Mouse (Mus musculus): ENCODE data around the gene Tmem213. TPM values are rescaled to one million over a fixed set of nuclear protein-coding genes. Genes with fewer than 3 reads are reported as not detected.

Tmem213 gene
- polyA plus RNA-seq, 1 experiment from 2014 or later: 37.4 TPM

GRCm38 (mm10) chr6:38087242-38088026, 21.6 kb upstream of the Tmem213 start:
- H3K4me2 ChIP-seq: no peak overlapping the region
- H3K36me3 ChIP-seq: no peaks in the 10 kb centered on the region
- H3K9me3 ChIP-seq (replicated peaks): no peaks in the 10 kb centered on the region
- no peak overlapping the region for H3K27ac ChIP-seq
- 87% methylated on average over 9 of the region's 9 CpGs for WGBS
- peaks cover 6% of the 10 kb centered on the region; the same call in 1 of the 2 replicates for H3K4me1 ChIP-seq
- no peak overlapping the region for H3K4me3 ChIP-seq (replicated peaks)
- H3K27me3 ChIP-seq: no peaks in the 10 kb centered on the region
- ATAC-seq (replicated peaks; ENCODE audit: low FRiP score): no peak
- no peak overlapping the region for H3K9ac ChIP-seq

GRCm38 (mm10) chr6:38092539-38092938, 16.5 kb upstream of the Tmem213 start:
- ATAC-seq (replicated peaks; ENCODE audit: low FRiP score): no peak
- Histone ChIP-seq H3K4me1 (peaks cover 5% of the 10 kb centered on the region; the same call in 1 of the 2 replicates), H3K4me2 (no peak overlapping the region), H3K4me3 (replicated peaks) (no peak overlapping the region), H3K27ac (no peak overlapping the region), H3K27me3 (no peaks in the 10 kb centered on the region), H3K9me3 (replicated peaks) (no peaks in the 10 kb centered on the region), H3K9ac (no peak overlapping the region), H3K36me3 (no peaks in the 10 kb centered on the region)
- WGBS: 91% methylated on average over 8 of the region's 8 CpGs

- no peak overlapping the region for H3K4me2 ChIP-seq
- no peaks in the 10 kb centered on the region for H3K9me3 ChIP-seq (replicated peaks)
- no peaks in the 10 kb centered on the region for H3K27me3 ChIP-seq
- no peaks in the 10 kb centered on the region for H3K36me3 ChIP-seq
- ATAC-seq (replicated peaks; ENCODE audit: low FRiP score): no peak
- WGBS: 88% methylated on average over 10 of the region's 10 CpGs
- peaks cover 5% of the 10 kb centered on the region; the same call in 1 of the 2 replicates for H3K4me1 ChIP-seq
- H3K27ac ChIP-seq: no peak overlapping the region
- H3K4me3 ChIP-seq (replicated peaks): no peak overlapping the region
- no peak overlapping the region for H3K9ac ChIP-seq
Measured at GRCm38 (mm10) chr6:38094701-38095100, 14.4 kb upstream of the Tmem213 start.

- H3K27ac ChIP-seq: no peak overlapping the region
- ATAC-seq (replicated peaks; ENCODE audit: low FRiP score): no peak
- no peak overlapping the region for H3K9ac ChIP-seq
- H3K27me3 ChIP-seq: no peaks in the 10 kb centered on the region
- no peaks in the 10 kb centered on the region for H3K9me3 ChIP-seq (replicated peaks)
- no peak overlapping the region for H3K4me3 ChIP-seq (replicated peaks)
- H3K36me3 ChIP-seq: no peaks in the 10 kb centered on the region
- peaks cover 5% of the 10 kb centered on the region; the same call in 1 of the 2 replicates for H3K4me1 ChIP-seq
- no peak overlapping the region for H3K4me2 ChIP-seq
- WGBS: 58% methylated on average over 5 of the region's 5 CpGs
Measured at GRCm38 (mm10) chr6:38096961-38097370, 12.1 kb upstream of the Tmem213 start.

- Histone ChIP-seq H3K4me1 (no peaks in the 10 kb centered on the region), H3K9me3 (replicated peaks) (no peaks in the 10 kb centered on the region), H3K36me3 (no peaks in the 10 kb centered on the region), H3K27ac (no peak overlapping the region), H3K4me2 (no peak overlapping the region), H3K27me3 (no peaks in the 10 kb centered on the region), H3K9ac (no peak overlapping the region), H3K4me3 (replicated peaks) (no peak overlapping the region)
- ATAC-seq (replicated peaks; ENCODE audit: low FRiP score): no peak
- 75% methylated on average over 7 of the region's 7 CpGs for WGBS
Measured at GRCm38 (mm10) chr6:38102216-38102795, 6.7 kb upstream of the Tmem213 start.

GRCm38 (mm10) chr6:38103775-38104174, 5.3 kb upstream of the Tmem213 start:
- H3K9ac ChIP-seq: no peak overlapping the region
- H3K36me3 ChIP-seq: no peaks in the 10 kb centered on the region
- no peak overlapping the region for H3K27ac ChIP-seq
- peaks cover 1% of the 10 kb centered on the region; the same call in 1 of the 2 replicates for H3K4me1 ChIP-seq
- H3K4me3 ChIP-seq (replicated peaks): no peak overlapping the region
- no peaks in the 10 kb centered on the region for H3K27me3 ChIP-seq
- H3K9me3 ChIP-seq (replicated peaks): no peaks in the 10 kb centered on the region
- 0 out of 2 replicates have a peak, but pooled peaks have one; percentile 40 for ATAC-seq (replicated peaks; ENCODE audit: low FRiP score)
- H3K4me2 ChIP-seq: no peak overlapping the region
- WGBS: 40% methylated on average over 6 of the region's 6 CpGs

- no peaks in the 10 kb centered on the region for H3K27me3 ChIP-seq
- no peaks in the 10 kb centered on the region for H3K36me3 ChIP-seq
- no peak overlapping the region for H3K27ac ChIP-seq
- H3K9me3 ChIP-seq (replicated peaks): no peaks in the 10 kb centered on the region
- no peak for ATAC-seq (replicated peaks; ENCODE audit: low FRiP score)
- H3K4me1 ChIP-seq: peaks cover 18% of the 10 kb centered on the region
- no peak overlapping the region for H3K9ac ChIP-seq
- 85% methylated on average over 9 of the region's 9 CpGs for WGBS
- no peak overlapping the region for H3K4me2 ChIP-seq
- no peak overlapping the region for H3K4me3 ChIP-seq (replicated peaks)
Measured at GRCm38 (mm10) chr6:38105924-38106323, 3.1 kb upstream of the Tmem213 start.

- Histone ChIP-seq H3K4me3 (replicated peaks) (no peak overlapping the region), H3K27me3 (no peaks in the 10 kb centered on the region), H3K4me1 (peaks cover 23% of the 10 kb centered on the region), H3K36me3 (no peaks in the 10 kb centered on the region), H3K9ac (no peak overlapping the region), H3K27ac (no peak overlapping the region), H3K9me3 (replicated peaks) (no peaks in the 10 kb centered on the region), H3K4me2 (no peak overlapping the region)
- ATAC-seq (replicated peaks; ENCODE audit: low FRiP score): no peak
- WGBS: 95% methylated on average over 5 of the region's 5 CpGs
Measured at GRCm38 (mm10) chr6:38108449-38108848, 606 bp upstream of the Tmem213 start.

- no peaks in the 10 kb centered on the region for H3K9me3 ChIP-seq (replicated peaks)
- peak overlapping the region; percentile 76 for H3K27ac ChIP-seq
- peak overlapping the region; percentile 14 for H3K4me3 ChIP-seq (replicated peaks)
- H3K4me1 ChIP-seq: peaks cover 23% of the 10 kb centered on the region
- peak overlapping the region; percentile 44 for H3K4me2 ChIP-seq
- H3K9ac ChIP-seq: peak overlapping the region; percentile 0; the same call in 1 of the 2 replicates
- no peaks in the 10 kb centered on the region for H3K36me3 ChIP-seq
- WGBS: 9% methylated on average over 9 of the region's 9 CpGs
- ATAC-seq (replicated peaks; ENCODE audit: low FRiP score): 0 out of 2 replicates have a peak, but pooled peaks have one; percentile 43
- no peaks in the 10 kb centered on the region for H3K27me3 ChIP-seq
Measured at GRCm38 (mm10) chr6:38109871-38110270, 816 bp downstream of the Tmem213 start.

GRCm38 (mm10) chr6:38110859-38111258, 1.8 kb downstream of the Tmem213 start:
- Histone ChIP-seq H3K36me3 (no peaks in the 10 kb centered on the region), H3K9me3 (replicated peaks) (no peaks in the 10 kb centered on the region), H3K4me1 (peaks cover 29% of the 10 kb centered on the region), H3K27ac (peak overlapping the region; percentile 76), H3K4me2 (peak overlapping the region; percentile 18), H3K9ac (no peak overlapping the region), H3K4me3 (replicated peaks) (no peak overlapping the region), H3K27me3 (no peaks in the 10 kb centered on the region)
- peak; percentile 83 for ATAC-seq (replicated peaks; ENCODE audit: low FRiP score)
- 42% methylated on average over 9 of the region's 9 CpGs for WGBS

GRCm38 (mm10) chr6:38116107-38116770, 7.2 kb downstream of the Tmem213 start:
- Histone ChIP-seq H3K9me3 (replicated peaks) (no peaks in the 10 kb centered on the region), H3K27ac (0 out of 2 replicates have a peak overlapping the region, but pooled peaks have one; percentile 3), H3K36me3 (no peaks in the 10 kb centered on the region), H3K27me3 (no peaks in the 10 kb centered on the region), H3K9ac (no peak overlapping the region), H3K4me3 (replicated peaks) (no peak overlapping the region), H3K4me1 (peaks cover 33% of the 10 kb centered on the region), H3K4me2 (no peak overlapping the region)
- ATAC-seq (replicated peaks; ENCODE audit: low FRiP score): no peak
- 36% methylated on average over 4 of the region's 4 CpGs for WGBS

- 89% methylated on average over 6 of the region's 6 CpGs for WGBS
- no peak for ATAC-seq (replicated peaks; ENCODE audit: low FRiP score)
- Histone ChIP-seq H3K4me2 (no peak overlapping the region), H3K36me3 (no peaks in the 10 kb centered on the region), H3K9ac (no peak overlapping the region), H3K9me3 (replicated peaks) (no peaks in the 10 kb centered on the region), H3K4me3 (replicated peaks) (no peak overlapping the region), H3K4me1 (peaks cover 49% of the 10 kb centered on the region), H3K27ac (no peak overlapping the region), H3K27me3 (no peaks in the 10 kb centered on the region)
Measured at GRCm38 (mm10) chr6:38118341-38118740, 9.3 kb downstream of the Tmem213 start.
